Mouse (Mus musculus) fibroblast of lung, adult 2 months (primary cell): Measurements from ENCODE around the gene Pdk3.
A peak's percentile ranks its signal among the peaks of the same experiment; 100 is the strongest.

Source experiments
- DNase-seq: peaks from one replicate; pipeline ENCODE4 v3.0.0-alpha.2; 2011; ENCODE audit warnings: low read depth

Pdk3 gene

DNA sequence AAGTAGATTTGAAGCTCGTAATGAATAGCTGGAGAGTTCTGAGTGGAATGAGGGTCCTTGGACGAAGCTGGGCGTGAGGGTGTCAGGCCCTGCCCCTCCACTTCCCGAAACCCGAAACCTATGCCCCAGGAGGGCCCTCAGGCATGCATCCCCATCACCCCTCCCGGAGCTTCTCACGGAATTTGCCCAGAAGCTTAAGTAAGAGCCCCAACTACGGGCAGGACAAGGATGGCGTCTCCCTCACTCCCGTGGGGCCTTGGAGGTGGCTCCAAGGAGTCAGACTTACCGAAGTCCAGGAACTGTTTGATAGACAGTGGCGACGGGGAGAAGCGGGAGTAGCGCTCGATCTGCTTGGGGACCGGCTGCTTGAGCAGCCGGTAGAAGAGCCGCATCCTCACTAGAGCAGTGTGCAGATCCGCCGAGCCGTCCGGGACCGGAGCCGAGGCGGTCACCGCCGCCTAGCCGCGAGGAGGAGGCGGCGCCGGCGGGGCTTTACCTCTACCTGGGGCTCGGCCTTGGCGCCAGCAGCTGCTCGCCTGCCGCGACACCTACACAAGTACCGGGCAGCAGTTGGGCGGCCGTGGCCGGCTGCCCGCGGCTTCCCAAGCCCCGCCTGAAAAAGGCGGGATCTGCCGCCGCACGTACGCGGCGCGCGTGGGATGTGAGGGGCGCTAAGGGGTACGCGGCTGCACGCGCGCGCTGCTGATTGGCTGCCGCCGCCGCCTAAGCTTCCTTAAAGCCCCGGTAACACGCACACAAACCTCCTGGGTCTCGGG lies at the start of gene Pdk3:
Gene Pdk3 (minus strand): TSS at position 641 of the 776 bp plus-strand sequence.
- DNase-seq = peak; percentile 33

DNA sequence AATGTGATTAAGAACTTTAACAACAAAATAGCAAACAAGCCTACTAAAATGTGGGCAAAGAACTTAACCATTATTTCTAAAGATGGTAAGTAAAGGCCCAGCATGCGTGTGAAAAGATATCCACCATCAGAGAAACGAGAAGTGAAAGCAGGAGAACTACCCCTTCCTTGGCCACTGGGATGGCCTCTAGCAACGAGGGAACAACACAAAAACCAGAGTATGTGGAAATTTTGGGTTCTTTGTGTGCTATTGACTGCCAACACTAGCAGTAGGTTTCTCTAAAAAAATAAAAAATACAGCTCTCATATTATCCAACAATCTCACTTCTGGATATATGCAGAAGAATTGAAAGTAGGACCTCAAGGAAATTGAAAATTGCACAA lies 45.6 kb upstream of the Pdk3 start:
- DNase-seq = no peak

DNA sequence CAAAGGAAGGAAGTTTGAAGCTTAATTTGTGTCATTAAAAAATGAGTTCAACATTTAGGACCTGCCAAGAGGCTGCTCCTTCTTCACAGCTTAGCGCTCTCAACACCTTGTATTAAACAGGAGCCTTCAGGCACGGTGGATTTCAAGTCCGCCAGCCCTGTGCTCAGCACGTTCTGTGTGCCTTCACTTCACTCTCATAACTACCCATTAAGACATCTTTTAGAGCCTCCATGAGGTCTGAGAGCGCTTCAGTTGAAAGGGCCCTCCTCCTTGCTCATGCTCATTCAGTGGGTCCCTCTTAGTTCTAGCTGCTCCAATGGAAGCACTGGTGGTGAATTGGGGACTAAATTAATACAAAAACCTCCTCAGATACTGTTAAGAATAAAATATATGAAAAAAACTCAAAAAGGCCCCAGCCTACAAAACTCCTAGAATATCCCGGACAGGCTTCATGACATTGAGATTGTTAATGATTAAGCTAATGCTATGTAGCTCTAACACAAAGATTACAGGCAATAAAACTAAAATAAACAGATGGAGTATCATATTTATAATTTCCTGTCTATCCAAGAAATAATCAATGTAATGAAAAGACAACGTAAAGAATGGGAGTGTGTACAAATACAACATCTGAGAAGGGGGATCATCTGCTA lies 45.1 kb upstream of the Pdk3 start:
- DNase-seq = no peak

DNA sequence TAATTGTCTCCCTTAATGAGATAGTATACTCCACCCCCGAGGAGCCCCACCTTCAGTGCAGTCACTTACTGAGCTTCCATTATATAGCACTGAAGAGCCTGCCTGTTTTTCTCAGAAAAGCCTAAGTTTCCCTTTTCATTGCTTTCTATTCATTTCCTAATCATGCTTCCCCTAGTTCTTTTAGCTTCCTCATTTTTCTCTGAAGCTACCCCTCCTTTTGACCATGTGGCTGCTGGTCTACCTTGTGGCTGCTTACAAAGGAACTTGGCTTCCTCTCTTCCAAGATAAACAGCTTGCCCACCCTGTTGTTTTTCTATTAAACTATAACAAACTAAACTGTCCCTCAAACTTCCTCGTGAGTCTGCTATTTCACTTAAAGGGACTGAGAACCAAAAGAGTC lies 31.4 kb upstream of the Pdk3 start:
- no peak for DNase-seq

DNA sequence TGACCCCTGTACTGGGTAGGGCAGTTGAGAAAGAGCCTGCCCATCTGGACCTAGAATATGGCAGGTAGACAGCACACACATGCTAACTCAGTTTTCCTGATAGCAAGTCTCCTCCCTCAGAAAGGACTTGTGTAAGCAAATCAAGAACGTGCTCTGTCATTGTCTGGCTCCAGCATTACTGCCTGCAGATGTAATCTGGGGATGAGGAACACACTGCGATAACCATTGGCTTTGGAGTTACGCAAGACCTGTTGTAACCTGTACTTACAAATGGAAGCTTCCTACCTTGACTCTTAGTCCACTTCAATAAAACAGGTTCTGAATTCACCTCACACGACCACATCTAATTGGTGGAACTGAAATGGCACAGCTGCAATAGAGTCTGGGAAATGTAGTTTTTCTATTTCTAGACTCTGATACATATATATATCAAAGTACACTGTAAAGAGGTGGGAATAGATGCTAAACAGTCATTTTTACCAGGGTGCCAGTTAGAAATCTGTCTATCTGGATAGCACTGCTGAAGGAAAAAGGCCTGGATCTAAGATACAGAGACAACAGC lies 30.6 kb upstream of the Pdk3 start:
- no peak for DNase-seq

DNA sequence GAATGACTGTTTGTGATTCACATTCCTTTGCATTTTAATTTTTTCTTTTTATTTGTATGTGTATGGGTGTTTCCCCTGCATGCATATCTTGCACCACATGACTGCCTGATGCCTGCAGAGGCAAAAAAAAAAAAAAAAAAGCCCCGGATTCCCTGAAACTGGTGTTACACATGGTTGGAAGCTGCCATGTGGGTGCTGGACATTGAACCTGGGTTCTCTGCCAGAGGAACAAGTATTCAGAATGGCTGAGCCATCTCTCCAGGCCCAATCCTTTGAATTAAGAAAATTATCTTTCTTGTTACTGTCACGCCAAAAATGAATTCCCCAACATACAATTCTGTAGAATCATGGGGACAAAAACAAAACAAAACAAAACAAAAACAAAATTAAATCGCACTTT lies 25.8 kb upstream of the Pdk3 start:
- DNase-seq = no peak

DNA sequence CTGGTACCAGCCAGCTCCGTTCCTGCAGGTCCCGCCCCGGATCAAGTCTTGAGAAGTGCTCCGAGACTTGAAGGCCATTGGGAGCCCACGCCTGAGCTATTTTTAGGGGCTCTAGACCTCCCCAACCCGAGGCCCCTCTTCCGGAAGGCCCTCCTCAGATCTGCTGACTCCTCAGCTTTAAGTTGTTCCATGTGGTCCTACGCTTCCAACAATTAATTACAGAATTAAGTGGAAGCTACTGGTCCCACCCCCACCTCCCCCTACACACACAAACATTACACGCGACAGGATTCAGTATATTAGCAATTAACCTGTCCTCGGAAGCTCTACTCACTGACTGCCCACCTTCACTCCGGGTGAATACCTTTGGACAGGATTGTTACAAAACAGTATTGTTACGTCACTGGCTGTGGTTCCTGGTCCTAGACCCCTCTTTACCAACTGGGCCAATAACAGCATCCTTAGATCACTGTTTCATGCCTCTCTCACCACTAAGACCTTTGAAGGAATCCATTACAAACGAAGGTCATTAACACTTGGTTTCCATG lies 410 bp upstream of the Pdk3 start:
- DNase-seq = no peak

DNA sequence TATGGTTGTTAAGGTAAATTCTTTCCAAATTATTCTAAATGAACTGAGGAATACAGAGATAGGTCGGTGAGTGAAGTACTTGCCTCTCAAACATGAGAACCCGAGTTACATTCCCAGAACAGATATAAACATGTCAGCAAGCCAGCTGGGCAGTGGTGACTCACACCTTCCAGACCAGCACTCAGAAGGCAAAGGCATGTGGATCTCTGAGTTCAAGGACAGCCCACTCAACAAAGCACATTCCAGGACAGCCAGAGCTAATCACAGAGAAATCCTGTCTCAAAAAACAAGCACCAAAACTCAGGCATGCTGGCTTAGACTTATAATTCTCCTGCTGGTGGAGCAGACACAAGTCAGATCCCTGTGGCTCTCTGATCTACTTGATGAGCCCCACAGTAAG lies 6.2 kb downstream of the Pdk3 start:
- no peak for DNase-seq

DNA sequence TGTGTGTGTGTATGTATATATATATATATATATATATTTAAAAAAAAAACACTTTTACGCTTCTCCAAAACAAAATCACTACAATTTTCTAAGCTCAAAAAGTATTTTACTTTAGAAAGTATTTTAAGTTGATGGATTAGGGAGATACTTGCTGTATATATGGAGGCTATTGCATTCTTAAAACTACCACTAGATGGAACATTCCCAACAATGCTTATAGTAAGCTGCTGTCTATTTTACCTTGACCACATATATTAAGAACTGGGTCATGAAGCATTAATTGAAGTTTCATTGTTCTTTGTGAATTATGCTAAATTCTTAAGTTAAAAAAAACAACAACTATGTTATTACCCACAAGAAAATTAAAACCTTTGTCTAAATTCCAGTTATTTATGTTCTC lies 24.0 kb downstream of the Pdk3 start:
- no peak for DNase-seq

DNA sequence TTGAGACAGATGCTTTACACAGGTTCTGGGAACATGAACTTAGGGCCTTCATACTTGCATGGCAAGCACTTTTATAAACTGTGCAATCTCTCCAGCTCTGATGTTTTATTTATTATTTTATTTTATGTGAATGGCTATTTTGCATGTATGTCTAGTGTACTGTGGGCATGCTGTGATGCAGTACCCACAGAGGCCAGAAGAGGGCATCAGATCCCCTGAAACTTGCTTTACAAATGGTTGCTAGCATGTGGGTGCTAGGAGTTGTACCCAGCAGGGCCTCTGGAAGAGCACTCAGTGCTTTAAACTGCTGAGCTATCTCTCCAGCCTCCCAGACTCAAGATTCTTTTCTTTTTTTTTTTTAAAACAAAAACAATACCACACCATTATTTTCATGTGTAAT lies 38.8 kb downstream of the Pdk3 start:
- no peak for DNase-seq

DNA sequence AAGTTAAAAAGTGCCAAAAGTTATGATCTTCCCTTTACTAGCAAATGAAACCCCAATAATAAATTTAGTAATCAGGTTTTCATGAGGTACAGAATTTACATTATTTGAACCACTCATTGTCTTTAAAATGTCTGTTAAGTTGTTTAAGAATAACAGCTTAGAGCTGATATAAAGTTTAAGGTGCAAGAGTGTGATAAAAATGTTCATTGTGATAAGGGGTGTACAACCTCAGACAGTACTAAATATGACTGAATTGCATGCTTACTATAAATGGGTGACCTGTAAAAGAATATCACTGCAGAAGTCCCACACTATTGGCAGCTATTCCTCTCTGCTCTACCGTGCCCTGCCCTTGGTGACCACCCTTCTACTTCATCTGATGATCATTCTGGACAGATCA lies 42.4 kb downstream of the Pdk3 start:
- no peak for DNase-seq

DNA sequence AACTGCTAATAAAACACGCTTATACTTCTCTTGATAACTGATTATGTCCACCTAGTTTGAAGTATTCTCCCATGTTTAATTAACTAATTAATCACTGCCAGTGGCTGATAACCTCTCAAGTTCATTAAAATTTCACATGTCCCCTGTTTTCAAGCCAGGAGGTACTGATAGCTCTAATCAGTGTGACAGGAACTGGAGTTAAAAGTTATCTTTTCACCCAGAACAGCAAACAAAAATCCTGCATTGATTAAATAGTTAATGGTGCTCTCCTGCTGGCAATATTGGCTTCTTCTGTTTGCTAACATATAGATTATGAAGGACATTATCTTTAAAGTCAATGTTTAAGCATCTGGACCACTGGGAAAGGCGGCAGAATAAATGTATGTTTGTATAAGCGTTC lies 71.2 kb downstream of the Pdk3 start:
- no peak for DNase-seq

DNA sequence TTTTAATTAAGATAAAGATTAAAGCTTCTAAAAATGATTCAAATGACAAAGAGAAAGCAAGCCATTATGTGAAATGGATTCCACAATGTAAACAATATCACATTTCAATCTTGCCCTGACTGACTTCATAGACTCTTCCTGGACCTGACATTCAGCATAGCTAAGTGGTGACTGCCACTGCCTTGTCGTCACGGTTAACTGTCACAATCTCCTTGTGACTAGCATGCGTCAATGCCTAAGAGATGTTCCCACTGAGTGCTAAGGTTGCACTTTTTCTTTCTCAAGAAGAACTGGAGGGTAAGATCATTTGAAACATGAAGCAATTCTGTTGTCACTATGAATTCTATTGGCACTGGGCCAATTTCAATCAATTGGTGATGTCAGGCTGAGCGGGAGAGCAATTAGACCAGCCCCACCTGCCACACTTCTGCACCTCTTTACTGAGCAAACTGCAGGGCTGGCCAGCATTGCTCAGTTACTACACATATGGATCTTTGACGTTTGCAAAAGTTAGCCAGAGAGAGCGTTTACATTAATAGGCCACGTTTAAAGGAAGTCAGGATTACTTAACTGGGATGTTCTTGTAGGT lies 75.0 kb downstream of the Pdk3 start:
- DNase-seq = no peak

DNA sequence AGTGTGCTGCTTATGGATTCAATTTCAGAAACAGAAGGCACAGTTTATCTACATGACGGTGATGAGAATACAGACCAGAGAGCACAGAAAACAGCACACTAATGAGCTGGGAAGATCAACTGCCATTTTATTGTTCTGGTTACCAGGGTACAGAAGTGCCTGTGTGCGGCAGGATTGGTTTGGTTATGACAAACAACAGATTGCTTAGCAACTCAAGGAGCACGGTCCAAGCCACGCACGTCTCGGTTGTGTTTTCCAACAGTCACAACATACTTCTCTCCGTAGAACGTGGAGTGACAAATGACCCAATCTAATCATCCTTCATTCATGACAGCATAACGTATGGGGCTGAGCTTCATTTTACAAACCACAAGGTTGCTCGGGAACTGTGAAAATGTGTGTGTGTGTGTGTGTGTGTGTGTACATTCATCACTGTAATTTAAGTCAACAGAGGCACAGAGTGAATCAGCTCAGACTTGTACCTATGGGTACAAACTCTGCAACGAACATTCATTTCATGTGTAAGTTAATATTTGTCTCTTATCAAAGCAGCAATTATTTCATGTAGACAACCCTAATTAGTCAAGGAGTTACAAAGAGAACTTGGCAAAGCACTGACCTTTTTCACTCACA lies 76.7 kb downstream of the Pdk3 start:
- no peak for DNase-seq

DNA sequence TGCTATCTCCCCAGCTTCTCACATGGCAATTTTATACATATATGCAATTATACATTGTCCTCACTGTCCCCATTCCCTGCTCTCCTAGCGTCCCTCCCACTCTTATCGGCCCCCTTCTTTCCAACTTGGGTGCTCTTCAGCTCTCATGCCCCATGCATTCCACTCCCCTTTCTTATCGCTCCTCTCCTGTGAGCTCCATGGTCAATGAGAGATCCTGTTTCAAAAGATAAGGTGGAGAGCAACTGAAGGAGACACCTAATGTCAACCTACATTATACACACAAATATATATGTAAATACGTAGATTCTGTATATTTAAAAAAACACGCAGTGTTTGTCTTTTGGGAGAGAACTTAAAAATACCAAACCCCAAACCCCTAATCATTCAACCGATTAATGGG lies 81.4 kb downstream of the Pdk3 start:
- DNase-seq = no peak

DNA sequence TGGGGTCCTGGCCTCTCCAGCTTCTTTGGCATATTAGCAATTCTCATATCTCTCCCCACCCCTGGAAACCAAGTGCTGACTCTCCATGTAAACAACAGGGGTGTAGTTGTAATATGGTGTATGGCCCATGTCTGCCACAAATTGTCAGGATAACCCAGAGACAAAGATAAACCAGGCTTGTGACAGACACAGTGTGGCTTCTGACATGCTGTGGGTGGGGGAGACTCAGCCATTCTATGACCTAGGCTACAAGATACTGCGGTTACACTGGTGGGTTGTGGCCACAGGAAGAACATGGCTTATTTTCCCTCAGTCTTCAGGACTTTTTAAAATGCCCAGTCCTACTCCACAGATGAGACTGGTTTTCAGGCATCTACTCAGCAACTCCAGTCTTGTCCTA lies 82.8 kb downstream of the Pdk3 start:
- no peak for DNase-seq

DNA sequence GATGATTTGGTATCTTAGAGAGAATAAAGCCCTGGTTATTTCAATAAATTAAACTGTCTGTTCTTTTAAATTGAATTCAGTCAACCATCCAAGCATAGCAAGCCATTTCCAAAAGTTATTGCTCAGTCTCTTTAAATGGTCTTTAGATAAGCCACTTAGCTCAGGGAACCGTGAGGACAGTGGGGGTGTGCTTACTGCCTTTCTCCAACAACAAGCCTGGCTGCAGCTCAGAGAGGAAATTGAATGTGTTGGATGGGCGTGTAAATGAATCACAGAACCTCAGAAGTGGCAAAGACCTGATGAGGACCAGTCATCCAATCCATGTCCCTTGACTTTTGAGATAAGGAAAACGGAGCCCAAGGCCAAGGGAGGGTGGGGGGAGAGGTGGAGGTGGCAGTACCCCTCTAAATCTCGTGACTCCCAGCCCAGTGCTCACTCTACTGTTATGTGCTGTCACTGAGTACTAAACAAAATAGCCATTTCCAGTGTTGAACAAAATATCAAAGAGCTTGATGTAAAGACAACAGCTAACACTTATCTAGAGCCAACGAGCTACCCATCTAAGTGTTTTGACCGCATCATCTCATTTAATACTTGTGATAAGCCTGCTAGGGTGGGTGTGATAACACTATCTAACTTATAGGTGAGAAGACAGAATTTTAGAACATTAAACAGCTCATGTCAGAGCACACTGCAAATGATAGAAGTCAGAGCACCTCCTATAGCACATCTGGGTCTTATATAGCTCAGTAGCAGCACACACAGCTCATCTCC lies 98.8 kb downstream of the Pdk3 start:
- DNase-seq = no peak

DNA sequence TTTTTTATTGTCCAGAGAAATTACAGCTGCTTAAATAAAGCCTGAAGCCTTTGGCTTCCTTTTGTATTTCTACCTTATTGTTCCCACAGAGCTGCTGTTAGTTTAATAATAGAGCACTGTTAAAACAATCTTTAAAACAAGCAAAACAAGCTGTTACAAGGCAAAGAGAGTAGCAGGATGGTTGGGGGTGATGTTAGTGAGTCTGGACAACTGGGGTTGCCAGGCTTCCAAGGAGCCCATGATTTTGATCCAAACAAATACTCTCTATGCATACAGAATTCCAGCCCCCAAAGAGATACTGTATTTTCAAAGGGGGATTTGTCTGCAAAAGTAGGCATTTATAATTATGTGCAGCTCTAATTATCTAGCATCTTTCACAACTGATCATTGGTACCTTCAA lies 99.6 kb downstream of the Pdk3 start:
- no peak for DNase-seq

DNA sequence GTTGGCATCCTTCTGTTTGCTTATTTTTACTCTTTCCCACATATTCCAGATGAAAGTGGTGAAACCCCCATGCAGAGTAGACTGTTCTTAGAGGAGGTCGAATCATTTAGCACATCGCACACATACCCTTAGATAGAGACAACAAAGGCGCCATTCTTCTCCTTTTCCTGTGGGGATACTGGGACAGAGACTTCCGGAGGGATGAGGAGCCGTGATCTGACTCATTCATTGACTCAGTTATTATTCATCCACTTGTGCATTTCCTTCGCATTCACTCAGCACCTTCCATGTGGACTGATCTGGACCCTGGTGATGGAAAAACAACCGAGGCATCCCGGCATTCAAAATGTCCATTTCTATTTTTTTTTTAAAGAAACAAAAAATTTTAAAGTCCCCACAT lies 101.1 kb downstream of the Pdk3 start:
- DNase-seq = no peak

DNA sequence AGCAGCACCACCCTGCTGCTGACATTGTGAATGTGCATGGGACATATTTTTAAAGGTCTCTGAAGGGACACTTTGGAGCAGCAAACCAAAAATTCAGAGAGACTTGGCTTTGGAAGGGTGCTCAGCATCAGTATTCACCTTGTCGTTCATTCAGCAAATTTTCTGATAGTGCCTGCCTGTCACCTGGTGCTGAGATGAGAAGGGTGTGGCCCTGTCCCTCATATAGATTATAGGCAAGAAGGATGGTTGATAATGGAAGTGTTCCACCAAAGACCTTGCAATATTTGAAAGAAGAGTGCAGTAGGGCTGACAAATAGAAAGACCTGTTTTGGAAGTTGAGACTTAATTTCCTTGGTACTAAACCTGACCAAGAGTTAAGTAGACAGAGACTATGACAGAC lies 102.5 kb downstream of the Pdk3 start:
- DNase-seq = no peak
